Mouse (Mus musculus) heart, embryonic 14.5 days (tissue): ENCODE data around the gene Actg2. TPM values are rescaled to one million over a fixed set of nuclear protein-coding genes. Genes with fewer than 3 reads are reported as not detected.

Experiments
- ATAC-seq: fragments of 200-750 bp; cut with Nextera tagmentation; 2 replicates; pipeline ENCODE4 v1.8.0; 2017; ENCODE audit warnings: low read depth, moderate TSS enrichment; ENCODE audit not compliant: insufficient number of reproducible peaks, insufficient read depth, low FRiP score
- H3K27ac ChIP-seq, 2 experiments: fragments of 200-500 bp in 1 of 2; fragments of 300-500 bp in 1 of 2; sonication (generic) in 1 of 2; replicated peaks in 1 of 2; 2 replicates each; pipeline ENCODE4 v1.5.1; 2012 to 2014; ENCODE audit warnings: low read depth in 2 of 2, low read length in 2 of 2, control low read depth in 1 of 2, mild to moderate bottlenecking in 1 of 2, mixed read lengths in 1 of 2; ENCODE audit not compliant: control insufficient read depth in 1 of 2, insufficient read depth in 1 of 2
- H3K27me3 ChIP-seq: fragments of 300-500 bp; sonication (generic); 2 replicates; pipeline ENCODE4 v1.6.1; 2014; ENCODE audit warnings: mild to moderate bottlenecking, low read length, control low read depth; ENCODE audit not compliant: control insufficient read depth, insufficient read depth
- H3K36me3 ChIP-seq: fragments of 300-500 bp; sonication (generic); 2 replicates; pipeline ENCODE4 v1.6.1; 2014; ENCODE audit warnings: mild to moderate bottlenecking, control low read depth, low read length, mixed read lengths; ENCODE audit not compliant: control insufficient read depth, insufficient read depth
- H3K4me1 ChIP-seq, 2 experiments: fragments of 200-500 bp in 1 of 2; fragments of 300-500 bp in 1 of 2; sonication (generic) in 1 of 2; 2 replicates each; pipeline ENCODE4 v1.6.1; 2012 to 2014; ENCODE audit warnings: low read length in 2 of 2, control low read depth in 1 of 2, mixed read lengths in 1 of 2; ENCODE audit not compliant: control insufficient read depth in 2 of 2, insufficient read depth in 2 of 2
- H3K4me2 ChIP-seq: fragments of 300-500 bp; sonication (generic); 2 replicates; pipeline ENCODE4 v1.6.1; 2014; ENCODE audit warnings: mild to moderate bottlenecking, low read length
- H3K4me3 ChIP-seq, 2 experiments: fragments of 200-500 bp in 1 of 2; fragments of 300-500 bp in 1 of 2; sonication (generic) in 1 of 2; 2 replicates each; pipeline ENCODE4 v1.5.1; 2012 to 2014; ENCODE audit warnings: low read length in 2 of 2, mild to moderate bottlenecking in 2 of 2, control low read depth in 1 of 2, low read depth in 1 of 2, moderate library complexity in 1 of 2; ENCODE audit not compliant: control insufficient read depth in 1 of 2, insufficient read depth in 1 of 2
- H3K9ac ChIP-seq: fragments of 300-500 bp; sonication (generic); 2 replicates; pipeline ENCODE4 v1.6.1; 2014; ENCODE audit warnings: mild to moderate bottlenecking, low read length
- H3K9me3 ChIP-seq: fragments of 300-500 bp; sonication (generic); 2 replicates; pipeline ENCODE4 v1.6.1; 2016; ENCODE audit warnings: low read length, control low read depth; ENCODE audit not compliant: control insufficient read depth
- WGBS: fragments of 180-500 bp; shearing (Covaris S2); extraction: QIAGEN DNeasy Blood & Tissue Kit; methylation state at CpG from one replicate; pipeline ENCODE4 v1.1.7; 2014; 5-methylcytosine and 5-hydroxymethylcytosine counted together
- polyA plus RNA-seq: library from polyadenylated mRNA; unstranded; fragments of >200 nt; fragmentation: Nextera tagmentation; extraction: Ambion mirVana; gene quantifications from 2 replicates; pipeline ENCODE4 v1.2.1, GENCODE M21; 2014

Actg2 gene
- polyA plus RNA-seq, 1 experiment from 2014 or later = 12.2 TPM

DNA sequence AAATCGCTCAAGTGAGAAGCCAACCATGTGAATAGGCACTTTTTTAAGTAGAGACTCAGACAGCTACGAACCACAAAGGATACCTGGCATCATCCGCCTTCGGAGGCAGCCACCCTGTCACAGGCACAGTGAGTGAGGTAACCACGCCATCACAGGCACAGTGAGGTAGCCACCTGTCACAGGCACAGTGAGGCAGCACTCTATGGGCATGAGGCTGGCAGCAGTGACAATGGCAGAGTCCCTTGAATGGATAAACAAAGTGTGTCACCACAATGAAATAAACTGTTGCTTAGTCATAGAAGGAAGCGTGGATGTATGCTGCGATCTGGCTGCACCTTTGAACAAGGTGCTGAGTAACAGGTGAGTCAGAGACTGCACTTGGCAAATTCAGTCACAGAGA lies 57.4 kb downstream of the Actg2 start:
- WGBS = 92% methylated on average over 7 of the region's 7 CpGs
- no peak overlapping the region for H3K4me3 ChIP-seq
- H3K27me3 ChIP-seq = no peaks in the 10 kb centered on the region
- H3K9me3 ChIP-seq = no peaks in the 10 kb centered on the region
- peaks cover 0 to 3% of the 10 kb centered on the region in 2 experiments; a peak in 1 of 4 replicates for H3K4me1 ChIP-seq
- H3K4me2 ChIP-seq = no peak overlapping the region
- H3K36me3 ChIP-seq = peaks cover 44% of the 10 kb centered on the region
- no peak overlapping the region for H3K9ac ChIP-seq
- no peak for ATAC-seq
- no peak overlapping the region for H3K27ac ChIP-seq

DNA sequence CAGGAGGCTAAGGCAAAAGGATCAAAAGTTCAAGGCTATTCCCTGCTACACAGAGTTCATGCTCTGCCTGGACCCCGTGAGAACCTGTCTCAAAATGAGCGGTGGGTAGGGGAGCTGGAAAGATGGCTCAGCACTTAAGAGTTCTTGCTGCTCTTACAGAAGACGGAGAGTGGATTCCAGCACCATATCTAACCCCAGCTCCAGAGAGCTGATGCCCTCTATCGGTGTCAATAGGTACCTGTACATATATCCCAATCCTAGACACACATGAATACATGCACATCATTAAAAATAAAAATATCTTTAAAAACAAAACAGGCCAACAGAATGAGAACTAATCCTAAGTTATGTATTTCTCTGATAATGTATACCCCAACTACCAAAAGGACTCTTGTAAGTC lies 57.8 kb downstream of the Actg2 start:
- Histone ChIP-seq H3K4me2 (no peak overlapping the region), H3K4me3 (no peak overlapping the region), H3K36me3 (peaks cover 41% of the 10 kb centered on the region), H3K27ac (no peak overlapping the region), H3K9ac (no peak overlapping the region), H3K27me3 (no peaks in the 10 kb centered on the region), H3K4me1 (peaks cover 0 to 3% of the 10 kb centered on the region in 2 experiments; a peak in 1 of 4 replicates), H3K9me3 (no peaks in the 10 kb centered on the region)
- ATAC-seq = no peak
- WGBS = 68% methylated on average over 4 of the region's 4 CpGs

DNA sequence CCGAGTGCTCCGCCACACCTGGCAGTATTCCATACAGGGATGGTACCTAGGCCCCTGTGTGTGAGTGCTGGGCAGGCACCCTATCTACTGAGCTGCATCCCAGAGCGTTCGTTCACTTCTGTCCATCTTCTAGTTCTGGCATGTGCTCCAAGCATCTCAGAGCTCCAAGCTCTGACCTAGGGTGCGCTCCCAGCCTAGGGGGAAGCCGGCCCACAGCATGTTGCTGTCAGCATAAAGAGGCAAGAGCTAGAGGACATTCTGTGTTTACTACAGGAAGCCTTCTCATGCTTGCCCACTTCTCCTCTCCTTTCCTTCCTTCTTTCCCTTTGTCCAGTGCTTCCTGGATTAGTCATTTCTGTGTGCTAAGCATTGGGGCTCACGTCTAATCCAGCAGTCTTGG lies 60.6 kb downstream of the Actg2 start:
- Histone ChIP-seq H3K9ac (no peak overlapping the region), H3K4me3 (no peak overlapping the region), H3K36me3 (peaks cover 17% of the 10 kb centered on the region), H3K4me1 (peaks cover 0 to 3% of the 10 kb centered on the region in 2 experiments; a peak in 1 of 4 replicates), H3K4me2 (no peak overlapping the region), H3K27me3 (no peaks in the 10 kb centered on the region), H3K27ac (no peak overlapping the region), H3K9me3 (no peaks in the 10 kb centered on the region)
- WGBS = 56% methylated on average over 7 of the region's 7 CpGs
- no peak; the same call in 1 of the 2 replicates for ATAC-seq

DNA sequence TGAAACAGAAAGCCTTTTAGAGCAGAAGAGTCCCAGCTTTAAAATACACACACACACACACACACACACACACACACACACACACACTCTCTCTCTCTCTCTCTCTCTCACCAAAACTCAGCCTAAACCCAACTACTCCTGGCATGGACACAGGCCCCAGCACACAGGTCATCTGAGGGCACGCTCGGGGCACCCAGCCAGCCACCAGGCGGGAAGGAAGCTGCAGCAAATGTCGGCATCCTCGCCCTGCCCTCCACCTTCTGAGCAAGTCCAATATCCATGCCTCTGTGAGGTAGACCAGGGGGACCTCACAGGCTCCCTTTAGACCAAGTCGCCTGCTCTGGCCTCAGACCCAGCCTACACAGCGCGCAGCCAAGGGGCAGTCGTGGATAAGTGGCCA lies 62.8 kb downstream of the Actg2 start:
- Histone ChIP-seq H3K27me3 (no peaks in the 10 kb centered on the region), H3K4me2 (no peak overlapping the region), H3K9me3 (no peaks in the 10 kb centered on the region), H3K9ac (no peak overlapping the region), H3K36me3 (no peaks in the 10 kb centered on the region), H3K4me1 (peaks cover 0 to 3% of the 10 kb centered on the region in 2 experiments; a peak in 1 of 4 replicates), H3K4me3 (no peak overlapping the region), H3K27ac (no peak overlapping the region)
- no peak for ATAC-seq
- 62% methylated on average over 9 of the region's 9 CpGs for WGBS

DNA sequence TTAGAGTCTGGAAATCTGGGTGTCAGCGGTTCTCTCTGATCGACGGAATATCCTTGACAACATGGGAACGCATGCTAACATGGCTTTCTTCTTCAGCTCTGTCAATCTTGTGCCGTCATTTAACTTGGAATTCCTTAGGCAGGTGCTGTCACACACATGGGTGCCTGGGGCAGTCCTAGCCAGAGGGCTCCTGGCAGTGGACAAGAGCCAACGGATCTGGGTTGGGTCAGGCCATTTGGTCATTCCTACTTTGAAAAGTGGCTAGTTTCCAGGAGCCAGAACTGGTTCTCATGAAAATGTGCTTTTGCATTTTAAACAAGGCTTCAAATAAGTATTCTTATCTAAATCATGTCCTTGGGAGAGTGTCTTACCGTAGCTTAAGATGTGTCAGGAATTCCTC lies 64.3 kb downstream of the Actg2 start:
- 83% methylated on average over 7 of the region's 7 CpGs for WGBS
- H3K4me1 ChIP-seq = peaks cover 0 to 3% of the 10 kb centered on the region in 2 experiments; a peak in 1 of 4 replicates

GRCm38 (mm10) chr6:83464011-83464410 lies 72.1 kb downstream of the Actg2 start:
- Histone ChIP-seq H3K9me3 (no peaks in the 10 kb centered on the region), H3K27ac (no peak overlapping the region), H3K27me3 (no peaks in the 10 kb centered on the region), H3K4me3 (no peak overlapping the region), H3K9ac (no peak overlapping the region), H3K4me1 (peaks cover 5 to 9% of the 10 kb centered on the region in 2 experiments; a peak in 3 of 4 replicates), H3K4me2 (no peak overlapping the region), H3K36me3 (no peaks in the 10 kb centered on the region)
- ATAC-seq = no peak

More for the DNA sequence above, 64.3 kb downstream of the Actg2 start:
- Histone ChIP-seq H3K9me3 (no peaks in the 10 kb centered on the region), H3K9ac (no peak overlapping the region), H3K4me3 (no peak overlapping the region), H3K36me3 (no peaks in the 10 kb centered on the region), H3K27ac (no peak overlapping the region), H3K27me3 (no peaks in the 10 kb centered on the region), H3K4me2 (no peak overlapping the region)
- no peak for ATAC-seq

Other genes with a start within 250 kb of the Actg2 start
- gene Mthfd2, start 210.4 kb downstream of the Actg2 start, polyA plus RNA-seq = 23.2 and 24.1 TPM in 2 replicates
- gene Mob1a, start 210.2 kb downstream of the Actg2 start, polyA plus RNA-seq = 34.9 and 36.2 TPM in 2 replicates
- 297 and 314 TPM in 2 replicates for gene Bola3, start 187.1 kb downstream of the Actg2 start, polyA plus RNA-seq
- 22.8 and 28.9 TPM in 2 replicates for gene Tet3, start 77.2 kb downstream of the Actg2 start, polyA plus RNA-seq
- gene Dguok, start 29.3 kb downstream of the Actg2 start, polyA plus RNA-seq = 51.2 and 59.1 TPM in 2 replicates
- 27.7 TPM in 2 replicates for gene Stambp, start 36.5 kb upstream of the Actg2 start, polyA plus RNA-seq
- 0.46 and 0.70 TPM in 2 replicates for gene Clec4f, start 119.9 kb upstream of the Actg2 start, polyA plus RNA-seq
- gene Cd207, start 141.6 kb upstream of the Actg2 start, polyA plus RNA-seq = 0.22 TPM in 2 replicates
- not detected in 2 replicates for gene Vax2, start 175.0 kb upstream of the Actg2 start, polyA plus RNA-seq
- not detected in 2 replicates for gene Atp6v1b1, start 206.7 kb upstream of the Actg2 start, polyA plus RNA-seq
- not detected in 2 replicates for gene Ankrd53, start 226.4 kb upstream of the Actg2 start, polyA plus RNA-seq
- gene Tex261, start 239.5 kb upstream of the Actg2 start, polyA plus RNA-seq = 70.3 and 75.9 TPM in 2 replicates